Mouse (Mus musculus): Measurements from ENCODE around the gene Rtkn2. TPM values are rescaled to one million over a fixed set of nuclear protein-coding genes. Genes with fewer than 3 reads are reported as not detected.
"Not testable (repeated sequence)": the region's sequence is repeated elsewhere in the genome, so short reads cannot be mapped to it uniquely, and the experiment has no call there.

The Rtkn2 gene
- polyA plus RNA-seq, 1 experiment from 2014 or later: 7.4 TPM

- no peaks in the 10 kb centered on the region for H3K9me3 ChIP-seq (replicated peaks)
- WGBS: 82% methylated on average over 3 of the region's 3 CpGs
- H3K4me1 ChIP-seq (replicated peaks): peaks cover 35% of the 10 kb centered on the region
- no peak overlapping the region for H3K4me3 ChIP-seq
- no peak overlapping the region for H3K9ac ChIP-seq
- no peak overlapping the region for H3K27ac ChIP-seq (ENCODE audit: poor library complexity, severe bottlenecking)
- H3K4me2 ChIP-seq: no peak overlapping the region
- ATAC-seq (ENCODE audit: insufficient number of reproducible peaks, low FRiP score): no peak
- no peaks in the 10 kb centered on the region for H3K27me3 ChIP-seq (replicated peaks)
- peaks cover 47% of the 10 kb centered on the region for H3K36me3 ChIP-seq
Observed at GRCm38 (mm10) chr10:68093496-68093895, 114.1 kb downstream of the Rtkn2 start.

GRCm38 (mm10) chr10:68095136-68095535 lies 115.8 kb downstream of the Rtkn2 start:
- Histone ChIP-seq H3K9ac (no peak overlapping the region), H3K4me2 (no peak overlapping the region), H3K27me3 (replicated peaks) (no peaks in the 10 kb centered on the region), H3K4me3 (no peak overlapping the region), H3K9me3 (replicated peaks) (no peaks in the 10 kb centered on the region), H3K27ac (ENCODE audit: poor library complexity, severe bottlenecking) (no peak overlapping the region), H3K4me1 (replicated peaks) (peaks cover 28% of the 10 kb centered on the region), H3K36me3 (peaks cover 53% of the 10 kb centered on the region)
- 26% methylated on average over 2 of the region's 2 CpGs for WGBS
- ATAC-seq (ENCODE audit: insufficient number of reproducible peaks, low FRiP score): no peak

DNA sequence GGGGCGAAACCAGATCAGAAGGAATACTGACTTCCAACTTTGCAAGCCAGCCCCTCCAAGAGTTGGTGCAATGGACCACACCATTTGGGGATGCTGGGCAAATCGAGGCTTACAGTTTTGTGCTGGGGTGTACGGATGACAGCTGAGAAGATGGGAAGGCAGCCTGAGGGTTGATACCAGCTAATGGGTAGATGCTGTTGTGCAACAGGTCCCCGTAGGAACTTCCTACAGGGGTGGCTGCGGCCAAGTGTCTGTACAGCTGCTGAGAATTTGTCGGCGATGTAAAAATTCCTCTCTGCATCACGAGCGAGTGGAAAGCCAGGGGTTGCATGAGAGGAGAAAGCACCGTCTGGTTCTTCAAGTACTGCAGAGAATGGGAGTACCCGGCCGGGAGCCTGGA lies 117.0 kb downstream of the Rtkn2 start:
- Histone ChIP-seq H3K4me1 (replicated peaks) (peaks cover 18% of the 10 kb centered on the region), H3K36me3 (peaks cover 64% of the 10 kb centered on the region)

DNA sequence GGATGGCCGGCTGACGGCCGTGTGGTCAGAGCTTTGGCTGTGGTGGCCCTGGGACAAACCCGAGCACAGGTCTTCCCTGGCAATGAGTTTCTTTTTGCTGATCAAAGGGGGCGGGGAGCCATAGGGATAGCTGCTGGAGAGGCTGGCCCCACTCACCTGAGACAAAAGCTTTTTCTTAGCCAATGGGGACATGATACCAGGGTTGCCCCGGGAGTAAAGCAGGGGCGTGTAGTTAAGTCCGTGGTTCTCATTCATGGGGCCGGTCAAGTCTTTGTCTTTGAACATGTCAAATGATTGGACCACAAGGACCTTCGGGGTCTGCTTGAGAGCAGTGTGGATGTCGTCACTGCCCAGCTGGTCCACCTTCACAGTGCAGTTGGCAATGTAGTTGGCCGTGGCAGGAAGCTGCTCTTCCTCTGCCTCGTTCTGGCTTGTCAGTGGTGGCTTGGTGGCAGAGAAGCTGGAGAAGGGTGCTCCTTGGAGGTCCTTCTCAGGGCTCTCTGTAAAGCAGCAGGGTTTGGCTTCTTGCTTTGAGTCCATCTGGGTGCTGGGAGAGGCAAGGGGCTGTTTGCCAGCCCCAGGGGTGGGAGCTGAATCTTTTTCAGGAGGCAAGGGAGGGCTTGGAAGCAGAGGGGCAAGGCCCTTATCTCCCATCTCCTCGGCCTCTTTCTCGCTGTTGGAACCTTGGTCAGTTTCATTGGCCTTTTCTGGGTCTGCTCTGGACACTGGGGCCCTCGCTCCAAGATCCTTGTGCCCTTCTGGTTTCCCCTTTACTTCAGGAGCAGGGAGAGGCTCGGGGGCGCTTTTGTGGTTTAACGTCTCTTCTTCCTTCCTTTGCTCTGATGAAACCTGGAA lies 118.7 kb downstream of the Rtkn2 start:
- Histone ChIP-seq H3K9ac (no peak overlapping the region), H3K36me3 (peaks cover 67% of the 10 kb centered on the region), H3K9me3 (replicated peaks) (no peaks in the 10 kb centered on the region), H3K4me2 (no peak overlapping the region), H3K4me3 (no peak overlapping the region), H3K27me3 (replicated peaks) (no peaks in the 10 kb centered on the region), H3K27ac (ENCODE audit: poor library complexity, severe bottlenecking) (no peak overlapping the region), H3K4me1 (replicated peaks) (peaks cover 19% of the 10 kb centered on the region)
- ATAC-seq (ENCODE audit: insufficient number of reproducible peaks, low FRiP score): no peak
- 83% methylated on average over 19 of the region's 19 CpGs for WGBS

More for the DNA sequence above, 117.0 kb downstream of the Rtkn2 start:
- WGBS: 89% methylated on average over 12 of the region's 12 CpGs
- no peak overlapping the region for H3K27ac ChIP-seq (ENCODE audit: poor library complexity, severe bottlenecking)
- no peaks in the 10 kb centered on the region for H3K27me3 ChIP-seq (replicated peaks)
- no peak overlapping the region for H3K4me2 ChIP-seq
- no peak overlapping the region for H3K9ac ChIP-seq
- no peak overlapping the region for H3K4me3 ChIP-seq
- ATAC-seq (ENCODE audit: insufficient number of reproducible peaks, low FRiP score): no peak
- H3K9me3 ChIP-seq (replicated peaks): no peaks in the 10 kb centered on the region

- H3K9me3 ChIP-seq (replicated peaks); H3K4me3 ChIP-seq; H3K9ac ChIP-seq; ATAC-seq (ENCODE audit: insufficient number of reproducible peaks, low FRiP score); H3K4me2 ChIP-seq; H3K27ac ChIP-seq (ENCODE audit: poor library complexity, severe bottlenecking); H3K27me3 ChIP-seq (replicated peaks): not testable (repeated sequence)
- Histone ChIP-seq H3K4me1 (replicated peaks) (peaks cover 30% of the 10 kb centered on the region), H3K36me3 (peaks cover 54% of the 10 kb centered on the region)
- 89% methylated on average over 7 of the region's 7 CpGs for WGBS
Observed at GRCm38 (mm10) chr10:68099801-68100200, 120.4 kb downstream of the Rtkn2 start.

GRCm38 (mm10) chr10:68100506-68100905 lies 121.1 kb downstream of the Rtkn2 start:
- no peak overlapping the region for H3K4me2 ChIP-seq
- peaks cover 28% of the 10 kb centered on the region for H3K4me1 ChIP-seq (replicated peaks)
- no peak for ATAC-seq (ENCODE audit: insufficient number of reproducible peaks, low FRiP score)
- H3K36me3 ChIP-seq: peaks cover 50% of the 10 kb centered on the region
- no peak overlapping the region for H3K9ac ChIP-seq
- no peak overlapping the region for H3K4me3 ChIP-seq
- no peak overlapping the region for H3K27ac ChIP-seq (ENCODE audit: poor library complexity, severe bottlenecking)
- 82% methylated on average over 8 of the region's 8 CpGs for WGBS
- no peaks in the 10 kb centered on the region for H3K9me3 ChIP-seq (replicated peaks)
- H3K27me3 ChIP-seq (replicated peaks): no peaks in the 10 kb centered on the region

GRCm38 (mm10) chr10:68101251-68101650 lies 121.9 kb downstream of the Rtkn2 start:
- no peak for ATAC-seq (ENCODE audit: insufficient number of reproducible peaks, low FRiP score)
- 72% methylated on average over 4 of the region's 4 CpGs for WGBS
- no peaks in the 10 kb centered on the region for H3K27me3 ChIP-seq (replicated peaks)
- no peak overlapping the region for H3K9ac ChIP-seq
- H3K4me1 ChIP-seq (replicated peaks): peaks cover 28% of the 10 kb centered on the region
- H3K36me3 ChIP-seq: peaks cover 46% of the 10 kb centered on the region
- H3K27ac ChIP-seq (ENCODE audit: poor library complexity, severe bottlenecking): no peak overlapping the region
- H3K4me2 ChIP-seq: no peak overlapping the region
- H3K4me3 ChIP-seq: no peak overlapping the region
- H3K9me3 ChIP-seq (replicated peaks): no peaks in the 10 kb centered on the region

GRCm38 (mm10) chr10:68102566-68102965 lies 123.2 kb downstream of the Rtkn2 start:
- H3K4me2 ChIP-seq: no peak overlapping the region
- no peaks in the 10 kb centered on the region for H3K27me3 ChIP-seq (replicated peaks)
- peaks cover 35% of the 10 kb centered on the region for H3K36me3 ChIP-seq
- H3K27ac ChIP-seq (ENCODE audit: poor library complexity, severe bottlenecking): peak overlapping the region; percentile 3; the same call in 1 of the 2 replicates
- no peaks in the 10 kb centered on the region for H3K9me3 ChIP-seq (replicated peaks)
- H3K4me1 ChIP-seq (replicated peaks): peaks cover 39% of the 10 kb centered on the region
- 70% methylated on average over 6 of the region's 6 CpGs for WGBS
- ATAC-seq (ENCODE audit: insufficient number of reproducible peaks, low FRiP score): no peak
- no peak overlapping the region for H3K9ac ChIP-seq
- H3K4me3 ChIP-seq: no peak overlapping the region

DNA sequence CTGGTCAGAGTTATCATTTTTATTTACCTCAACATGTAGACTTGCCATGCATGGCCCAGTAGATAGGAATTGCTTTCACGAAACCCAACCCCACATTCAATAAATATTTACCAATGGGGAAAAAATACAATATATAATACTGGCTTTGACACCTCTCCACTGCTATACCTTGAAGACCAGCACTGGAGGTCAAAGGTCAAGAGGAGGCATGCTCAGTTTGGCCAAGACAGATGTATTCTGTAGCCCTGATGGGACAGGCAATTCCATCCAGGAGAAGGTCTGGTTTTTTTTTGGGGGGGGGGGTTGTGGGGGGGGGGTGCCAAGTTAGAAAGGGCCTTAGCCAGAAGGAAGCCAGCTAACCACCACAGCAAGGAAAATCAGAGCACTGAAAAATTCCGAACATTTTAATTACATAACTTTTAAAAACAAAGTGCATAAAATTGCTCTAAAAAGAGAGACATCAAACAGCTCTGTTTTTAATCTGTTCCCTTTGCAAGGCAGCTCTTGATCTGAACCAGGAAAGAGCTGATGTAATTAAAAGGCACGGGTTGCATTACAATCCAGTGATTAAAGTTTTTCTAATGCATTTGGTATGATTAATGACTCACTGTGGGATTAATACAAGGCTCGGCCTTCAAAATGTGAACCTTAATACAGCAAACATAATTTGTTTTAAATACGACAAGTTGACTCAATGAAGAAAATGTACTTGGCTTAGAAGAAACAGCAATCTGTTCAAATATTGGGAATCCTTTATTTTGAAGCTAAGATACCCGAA lies 123.9 kb downstream of the Rtkn2 start:
- 78% methylated on average over 6 of the region's 6 CpGs for WGBS
- Histone ChIP-seq H3K27me3 (replicated peaks) (no peaks in the 10 kb centered on the region), H3K4me1 (replicated peaks) (peaks cover 39% of the 10 kb centered on the region), H3K4me2 (no peak overlapping the region), H3K9me3 (replicated peaks) (no peaks in the 10 kb centered on the region), H3K36me3 (peaks cover 33% of the 10 kb centered on the region), H3K4me3 (no peak overlapping the region), H3K27ac (ENCODE audit: poor library complexity, severe bottlenecking) (peak overlapping the region; percentile 73), H3K9ac (no peak overlapping the region)
- ATAC-seq (ENCODE audit: insufficient number of reproducible peaks, low FRiP score): no peak

DNA sequence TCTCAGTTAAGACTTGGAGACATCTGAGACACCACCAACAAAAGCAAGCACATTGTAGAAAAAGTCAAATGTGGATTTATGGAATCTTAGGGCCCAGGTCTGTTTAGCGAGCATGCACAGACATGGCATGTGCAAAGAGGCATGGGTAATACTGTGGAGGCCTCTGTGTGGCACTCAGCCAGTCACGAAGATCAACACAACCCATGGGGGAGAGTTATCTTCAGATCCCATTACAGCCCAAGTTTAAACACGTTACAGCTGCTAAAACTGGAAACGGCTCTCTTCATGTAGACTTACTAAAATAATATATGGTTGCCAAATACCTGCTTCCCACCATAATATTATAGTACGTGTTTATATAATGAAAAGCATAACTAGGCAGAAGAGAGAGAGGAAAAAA lies 124.6 kb downstream of the Rtkn2 start:
- WGBS: 33% methylated on average over 5 of the region's 5 CpGs
- peak; percentile 61; the same call in 1 of the 2 replicates for ATAC-seq (ENCODE audit: insufficient number of reproducible peaks, low FRiP score)
- Histone ChIP-seq H3K9me3 (replicated peaks) (no peaks in the 10 kb centered on the region), H3K27ac (ENCODE audit: poor library complexity, severe bottlenecking) (peak overlapping the region; percentile 73), H3K9ac (no peak overlapping the region), H3K36me3 (peaks cover 33% of the 10 kb centered on the region), H3K4me2 (no peak overlapping the region), H3K27me3 (replicated peaks) (no peaks in the 10 kb centered on the region), H3K4me3 (no peak overlapping the region), H3K4me1 (replicated peaks) (peaks cover 39% of the 10 kb centered on the region)

- Histone ChIP-seq H3K4me2 (no peak overlapping the region), H3K4me3 (no peak overlapping the region), H3K27ac (ENCODE audit: poor library complexity, severe bottlenecking) (peak overlapping the region; percentile 73), H3K9me3 (replicated peaks) (no peaks in the 10 kb centered on the region), H3K9ac (no peak overlapping the region), H3K36me3 (peaks cover 38% of the 10 kb centered on the region), H3K4me1 (replicated peaks) (peaks cover 39% of the 10 kb centered on the region), H3K27me3 (replicated peaks) (no peaks in the 10 kb centered on the region)
- peak; percentile 28; the same call in 1 of the 2 replicates for ATAC-seq (ENCODE audit: insufficient number of reproducible peaks, low FRiP score)
- WGBS: 8% methylated on average over 2 of the region's 2 CpGs
Observed at GRCm38 (mm10) chr10:68104481-68104880, 125.1 kb downstream of the Rtkn2 start.
